Mouse (Mus musculus) ovary, postnatal 36 days (tissue): ENCODE data around the gene Olfr1284.
"Not testable (repeated sequence)": the region's sequence is repeated elsewhere in the genome, so short reads cannot be mapped to it uniquely, and the experiment has no call there.

Experiments used
- DNase-seq: peaks from one replicate; pipeline ENCODE4 v3.0.0; 2022; ENCODE audit warnings: low spot score, mixed read lengths

The Olfr1284 gene

DNA sequence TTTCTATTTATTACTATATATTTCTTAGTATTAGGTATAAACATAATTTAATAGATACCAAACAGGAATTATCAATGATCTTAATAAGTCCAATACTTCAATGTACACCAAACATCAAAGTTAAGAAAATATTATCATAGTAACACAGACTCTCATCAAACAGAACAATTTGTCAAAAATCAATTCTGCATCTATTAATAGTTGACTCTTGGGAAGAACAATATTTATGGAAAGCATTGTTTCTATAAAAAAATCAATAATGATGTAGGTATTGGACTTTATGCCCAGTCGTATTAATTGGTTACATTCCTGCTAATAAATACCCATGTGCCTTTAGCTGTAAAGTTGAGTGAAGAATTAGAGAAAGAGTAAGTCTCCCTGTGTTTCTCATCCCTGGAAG, at the start of gene Olfr1284:
Olfr1284 (plus strand) TSS at position 301 of the 400 bp plus-strand sequence.
- no peak for DNase-seq

DNA sequence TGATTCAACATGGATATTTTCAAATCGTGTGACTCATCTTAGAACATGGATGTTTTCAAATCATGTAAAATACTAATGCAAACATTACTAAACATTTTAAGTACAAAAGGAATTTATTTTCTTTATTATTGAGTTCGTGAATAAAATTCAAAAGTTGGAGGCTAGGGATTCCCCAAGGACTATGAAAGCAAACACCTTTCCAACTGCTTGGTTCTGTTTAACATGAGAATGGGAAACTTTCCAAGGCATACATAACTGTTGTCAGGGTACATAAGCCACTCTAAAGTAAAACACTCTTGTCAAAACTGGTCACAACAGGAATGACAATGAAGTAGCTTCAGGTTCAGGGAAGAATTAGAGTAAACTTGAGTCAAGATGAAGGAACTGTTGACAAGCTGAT, 49.1 kb upstream of the Olfr1284 start, which contains the start of gene Olfr1281:
Olfr1281 (plus strand) TSS at position 301 of the 400 bp plus-strand sequence.
- DNase-seq = no peak

DNA sequence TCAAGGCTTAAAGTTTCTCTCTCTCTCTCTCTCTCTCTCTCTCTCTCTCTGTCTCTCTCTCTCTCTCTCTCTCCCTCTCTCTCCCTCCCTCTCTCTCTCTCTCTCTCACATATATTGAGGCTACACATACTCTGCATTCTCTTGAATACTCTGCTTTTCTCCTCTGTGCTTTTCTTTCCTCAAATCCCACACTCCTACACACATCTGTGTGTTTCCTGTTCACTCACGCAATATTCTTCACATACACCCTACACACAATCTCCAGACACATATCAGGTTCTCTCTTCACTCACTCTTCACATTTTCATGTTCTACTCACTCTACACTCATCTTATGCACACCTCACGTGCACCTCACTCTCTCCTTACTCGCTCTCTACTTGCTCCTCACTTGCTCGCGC, 41.6 kb upstream of the Olfr1284 start:
- not testable (repeated sequence) for DNase-seq

DNA sequence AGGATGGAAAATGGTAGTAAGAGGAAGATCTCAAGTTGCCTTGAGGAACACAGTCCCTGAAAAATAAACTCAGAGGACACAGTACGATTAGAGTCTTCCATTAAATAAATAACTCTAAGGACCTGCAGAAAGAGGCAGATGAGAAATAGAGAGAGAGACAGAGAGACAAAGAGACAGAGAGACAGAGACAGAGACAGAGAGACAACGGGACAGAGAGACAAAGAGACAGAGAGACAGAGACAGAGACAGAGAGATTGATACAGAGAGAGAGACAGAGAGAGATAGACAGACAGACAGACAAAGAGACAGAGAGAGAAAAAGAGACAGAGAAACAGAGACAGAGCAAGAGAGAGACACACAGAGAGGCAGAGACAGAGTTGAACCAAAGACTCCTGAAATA, 39.3 kb upstream of the Olfr1284 start, which contains the start of gene Olfr1282:
Olfr1282 (minus strand) TSS at position 101 of the 400 bp plus-strand sequence.
- no peak for DNase-seq

DNA sequence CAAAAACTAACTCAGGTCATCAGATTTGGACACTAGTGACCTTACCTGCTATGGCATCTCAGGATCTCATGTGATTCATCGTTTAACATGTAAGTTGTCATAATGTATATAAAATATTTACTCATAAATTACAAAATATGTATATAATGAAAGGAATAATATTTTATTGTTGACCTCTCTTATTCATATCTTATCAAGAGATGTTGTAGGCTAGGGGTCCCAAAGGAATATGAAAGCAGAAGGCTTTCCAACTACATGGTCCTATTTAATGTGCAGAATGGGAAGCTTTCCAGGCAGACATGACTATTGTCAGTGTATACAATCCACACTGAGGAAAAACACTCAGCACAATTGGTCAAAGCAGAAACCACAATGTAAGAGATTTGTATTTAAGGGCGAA, 8.8 kb upstream of the Olfr1284 start, which contains the start of gene Olfr1283:
Olfr1283 (plus strand) TSS at position 301 of the 400 bp plus-strand sequence.
- no peak for DNase-seq

DNA sequence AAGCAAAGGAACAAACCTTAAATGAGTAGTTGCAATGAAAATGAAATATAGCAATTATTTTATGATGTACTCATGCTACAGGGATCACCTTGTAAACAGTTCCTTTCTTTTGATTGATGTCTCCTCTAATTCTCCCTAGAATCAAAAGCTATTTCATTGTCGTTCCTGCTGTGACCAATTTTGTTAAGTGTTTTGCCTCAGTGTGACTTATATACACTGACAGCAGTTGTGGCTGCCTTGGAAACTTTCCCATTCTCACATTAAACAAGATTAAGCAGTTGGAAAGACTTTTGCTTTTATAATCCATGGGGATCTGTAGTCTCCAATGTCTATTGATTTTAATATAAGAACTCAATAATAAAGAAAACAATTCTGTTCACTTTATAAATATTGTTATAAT, 47.6 kb downstream of the Olfr1284 start, which contains the start of gene Olfr1286:
Olfr1286 (minus strand) TSS at position 185 of the 400 bp plus-strand sequence.
- no peak for DNase-seq
